Mouse (Mus musculus): ENCODE measurements around the gene Ptbp3. TPM values are rescaled to one million over a fixed set of nuclear protein-coding genes. Genes with fewer than 3 reads are reported as not detected.

Ptbp3 gene
- polyA plus RNA-seq, 1 experiment from 2014 or later, result 17.3 TPM

- no peak overlapping the region for H3K27ac ChIP-seq (replicated peaks)
- no peaks in the 10 kb centered on the region for H3K9me3 ChIP-seq (replicated peaks)
- no peak for ATAC-seq (ENCODE audit: low FRiP score)
- WGBS, result 86% methylated on average over 6 of the region's 6 CpGs
- H3K4me3 ChIP-seq (replicated peaks), result no peak overlapping the region
- no peaks in the 10 kb centered on the region for H3K27me3 ChIP-seq (replicated peaks)
- no peaks in the 10 kb centered on the region for H3K36me3 ChIP-seq
- H3K4me1 ChIP-seq, result 0 out of 2 replicates have a peak, but pooled peaks cover 3% of the 10 kb centered on the region
- H3K4me2 ChIP-seq, result no peak overlapping the region
- H3K9ac ChIP-seq (replicated peaks), result no peak overlapping the region
Measured at GRCm38 (mm10) chr4:59462494-59462893, 86.7 kb downstream of the Ptbp3 start.

- H3K36me3 ChIP-seq, result no peaks in the 10 kb centered on the region
- 0 out of 2 replicates have a peak, but pooled peaks cover 3% of the 10 kb centered on the region for H3K4me1 ChIP-seq
- no peaks in the 10 kb centered on the region for H3K9me3 ChIP-seq (replicated peaks)
- H3K27me3 ChIP-seq (replicated peaks), result no peaks in the 10 kb centered on the region
- ATAC-seq (ENCODE audit: low FRiP score), result no peak
- H3K9ac ChIP-seq (replicated peaks), result no peak overlapping the region
- no peak overlapping the region for H3K4me2 ChIP-seq
- WGBS, result 84% methylated on average over 11 of the region's 11 CpGs
- no peak overlapping the region for H3K4me3 ChIP-seq (replicated peaks)
- no peak overlapping the region for H3K27ac ChIP-seq (replicated peaks)
Measured at GRCm38 (mm10) chr4:59461116-59461727, 87.9 kb downstream of the Ptbp3 start.

GRCm38 (mm10) chr4:59459216-59459955 lies 89.8 kb downstream of the Ptbp3 start:
- no peak for ATAC-seq (ENCODE audit: low FRiP score)
- Histone ChIP-seq H3K27me3 (replicated peaks) (no peaks in the 10 kb centered on the region), H3K27ac (replicated peaks) (no peak overlapping the region), H3K4me2 (no peak overlapping the region), H3K36me3 (no peaks in the 10 kb centered on the region), H3K4me3 (replicated peaks) (no peak overlapping the region), H3K4me1 (0 out of 2 replicates have a peak, but pooled peaks cover 3% of the 10 kb centered on the region), H3K9me3 (replicated peaks) (no peaks in the 10 kb centered on the region), H3K9ac (replicated peaks) (no peak overlapping the region)
- WGBS, result 81% methylated on average over 13 of the region's 13 CpGs

GRCm38 (mm10) chr4:59457941-59458340 lies 91.2 kb downstream of the Ptbp3 start:
- no peaks in the 10 kb centered on the region for H3K36me3 ChIP-seq
- no peak for ATAC-seq (ENCODE audit: low FRiP score)
- 46% methylated on average over 9 of the region's 9 CpGs for WGBS

GRCm38 (mm10) chr4:59457091-59457490 lies 92.1 kb downstream of the Ptbp3 start:
- ATAC-seq (ENCODE audit: low FRiP score), result no peak
- 91% methylated on average over 5 of the region's 5 CpGs for WGBS
- Histone ChIP-seq H3K27ac (replicated peaks) (no peak overlapping the region), H3K9me3 (replicated peaks) (no peaks in the 10 kb centered on the region), H3K36me3 (no peaks in the 10 kb centered on the region), H3K27me3 (replicated peaks) (no peaks in the 10 kb centered on the region), H3K4me3 (replicated peaks) (no peak overlapping the region), H3K4me1 (0 out of 2 replicates have a peak, but pooled peaks cover 3% of the 10 kb centered on the region), H3K9ac (replicated peaks) (no peak overlapping the region), H3K4me2 (no peak overlapping the region)

More at GRCm38 (mm10) chr4:59457941-59458340, 91.2 kb downstream of the Ptbp3 start:
- Histone ChIP-seq H3K27me3 (replicated peaks) (no peaks in the 10 kb centered on the region), H3K9ac (replicated peaks) (no peak overlapping the region), H3K9me3 (replicated peaks) (no peaks in the 10 kb centered on the region), H3K4me3 (replicated peaks) (no peak overlapping the region), H3K27ac (replicated peaks) (no peak overlapping the region), H3K4me1 (0 out of 2 replicates have a peak, but pooled peaks cover 3% of the 10 kb centered on the region), H3K4me2 (no peak overlapping the region)

GRCm38 (mm10) chr4:59455465-59455864 lies 93.7 kb downstream of the Ptbp3 start:
- Histone ChIP-seq H3K4me3 (replicated peaks) (no peak overlapping the region), H3K4me1 (0 out of 2 replicates have a peak, but pooled peaks cover 3% of the 10 kb centered on the region), H3K27me3 (replicated peaks) (no peaks in the 10 kb centered on the region), H3K27ac (replicated peaks) (no peak overlapping the region), H3K36me3 (no peaks in the 10 kb centered on the region), H3K9me3 (replicated peaks) (no peaks in the 10 kb centered on the region), H3K9ac (replicated peaks) (no peak overlapping the region), H3K4me2 (no peak overlapping the region)
- 69% methylated on average over 2 of the region's 2 CpGs for WGBS
- no peak for ATAC-seq (ENCODE audit: low FRiP score)

- Histone ChIP-seq H3K4me2 (no peak overlapping the region), H3K27ac (replicated peaks) (no peak overlapping the region), H3K4me1 (0 out of 2 replicates have a peak, but pooled peaks cover 3% of the 10 kb centered on the region), H3K27me3 (replicated peaks) (no peaks in the 10 kb centered on the region), H3K9me3 (replicated peaks) (no peaks in the 10 kb centered on the region), H3K4me3 (replicated peaks) (no peak overlapping the region), H3K36me3 (no peaks in the 10 kb centered on the region), H3K9ac (replicated peaks) (no peak overlapping the region)
- no peak for ATAC-seq (ENCODE audit: low FRiP score)
- WGBS, result 82% methylated on average over 3 of the region's 3 CpGs
Measured at GRCm38 (mm10) chr4:59454046-59454445, 95.1 kb downstream of the Ptbp3 start.

- H3K4me2 ChIP-seq, result no peak overlapping the region
- H3K4me1 ChIP-seq, result no peaks in the 10 kb centered on the region
- H3K4me3 ChIP-seq (replicated peaks), result no peak overlapping the region
- H3K27ac ChIP-seq (replicated peaks), result no peak overlapping the region
- H3K27me3 ChIP-seq (replicated peaks), result no peaks in the 10 kb centered on the region
- H3K9me3 ChIP-seq (replicated peaks), result no peaks in the 10 kb centered on the region
- ATAC-seq (ENCODE audit: low FRiP score), result no peak
- H3K9ac ChIP-seq (replicated peaks), result no peak overlapping the region
- WGBS, result 61% methylated on average over 8 of the region's 8 CpGs
- no peaks in the 10 kb centered on the region for H3K36me3 ChIP-seq
Measured at GRCm38 (mm10) chr4:59452503-59452933, 96.6 kb downstream of the Ptbp3 start.

GRCm38 (mm10) chr4:59450906-59451305 lies 98.3 kb downstream of the Ptbp3 start:
- Histone ChIP-seq H3K9me3 (replicated peaks) (no peaks in the 10 kb centered on the region), H3K9ac (replicated peaks) (no peak overlapping the region), H3K4me1 (no peaks in the 10 kb centered on the region), H3K27me3 (replicated peaks) (no peaks in the 10 kb centered on the region), H3K27ac (replicated peaks) (no peak overlapping the region), H3K4me3 (replicated peaks) (no peak overlapping the region), H3K4me2 (no peak overlapping the region), H3K36me3 (no peaks in the 10 kb centered on the region)
- WGBS, result 91% methylated on average over 3 of the region's 3 CpGs
- no peak for ATAC-seq (ENCODE audit: low FRiP score)

GRCm38 (mm10) chr4:59450234-59450854 lies 98.8 kb downstream of the Ptbp3 start:
- no peak overlapping the region for H3K4me2 ChIP-seq
- ATAC-seq (ENCODE audit: low FRiP score), result no peak
- no peaks in the 10 kb centered on the region for H3K27me3 ChIP-seq (replicated peaks)
- no peak overlapping the region for H3K27ac ChIP-seq (replicated peaks)
- H3K4me1 ChIP-seq, result no peaks in the 10 kb centered on the region
- H3K4me3 ChIP-seq (replicated peaks), result no peak overlapping the region
- H3K9ac ChIP-seq (replicated peaks), result no peak overlapping the region
- H3K36me3 ChIP-seq, result no peaks in the 10 kb centered on the region
- no peaks in the 10 kb centered on the region for H3K9me3 ChIP-seq (replicated peaks)
- 86% methylated on average over 6 of the region's 6 CpGs for WGBS

GRCm38 (mm10) chr4:59447296-59447695 lies 101.9 kb downstream of the Ptbp3 start:
- Histone ChIP-seq H3K27me3 (replicated peaks) (no peaks in the 10 kb centered on the region), H3K4me1 (no peaks in the 10 kb centered on the region), H3K9me3 (replicated peaks) (no peaks in the 10 kb centered on the region), H3K9ac (replicated peaks) (no peak overlapping the region), H3K36me3 (no peaks in the 10 kb centered on the region), H3K4me2 (no peak overlapping the region), H3K4me3 (replicated peaks) (no peak overlapping the region), H3K27ac (replicated peaks) (no peak overlapping the region)
- WGBS, result 30% methylated on average over 1 of the region's 1 CpGs
- no peak for ATAC-seq (ENCODE audit: low FRiP score)

- Histone ChIP-seq H3K27ac (replicated peaks) (no peak overlapping the region), H3K36me3 (no peaks in the 10 kb centered on the region), H3K9ac (replicated peaks) (no peak overlapping the region), H3K27me3 (replicated peaks) (no peaks in the 10 kb centered on the region), H3K4me2 (no peak overlapping the region), H3K4me1 (no peaks in the 10 kb centered on the region), H3K9me3 (replicated peaks) (no peaks in the 10 kb centered on the region), H3K4me3 (replicated peaks) (no peak overlapping the region)
- no peak for ATAC-seq (ENCODE audit: low FRiP score)
- 81% methylated on average over 6 of the region's 6 CpGs for WGBS
Measured at GRCm38 (mm10) chr4:59445516-59445915, 103.6 kb downstream of the Ptbp3 start.

Measured in neural tube, embryonic 15.5 days (tissue).